Mouse (Mus musculus): Measurements from ENCODE around the gene Birc3. TPM values are rescaled to one million over a fixed set of nuclear protein-coding genes. Genes with fewer than 3 reads are reported as not detected.

Birc3 gene
- polyA plus RNA-seq, 1 experiment from 2014 or later: 6.0 TPM

Other genes starting within 250 kb of the Birc3 start
- gene Mmp20, start 245.0 kb downstream of the Birc3 start, polyA plus RNA-seq (2016; fragmentation: Nextera tagmentation; extraction: Ambion mirVana): not detected in 2 replicates
- gene Mmp7, start 181.1 kb downstream of the Birc3 start, polyA plus RNA-seq (2016; fragmentation: Nextera tagmentation; extraction: Ambion mirVana): not detected in 2 replicates
- gene Tmem123, start 109.1 kb downstream of the Birc3 start, polyA plus RNA-seq (2016; fragmentation: Nextera tagmentation; extraction: Ambion mirVana): 119 and 125 TPM in 2 replicates
- gene Birc2, start 36.1 kb downstream of the Birc3 start, polyA plus RNA-seq (2016; fragmentation: Nextera tagmentation; extraction: Ambion mirVana): 26.0 and 28.2 TPM in 2 replicates
- gene Yap1, start 131.4 kb upstream of the Birc3 start, polyA plus RNA-seq (2016; fragmentation: Nextera tagmentation; extraction: Ambion mirVana): 37.6 and 39.7 TPM in 2 replicates
- gene Cfap300, start 169.6 kb upstream of the Birc3 start, polyA plus RNA-seq (2016; fragmentation: Nextera tagmentation; extraction: Ambion mirVana): 7.4 TPM in 2 replicates